Mouse (Mus musculus): Measurements from ENCODE around the gene Scn3a.

GRCm38 (mm10) chr2:65490450-65490849, 77.0 kb downstream of the Scn3a start:
- TF ChIP-seq CTCF (IDR thresholded peaks at IDR 0.05; ENCODE audit: borderline replicate concordance, insufficient read depth, low read depth, low read length) (no peak), POLR2A (IDR thresholded peaks at IDR 0.05; ENCODE audit: borderline replicate concordance, insufficient read depth, low read length) (no peak)

Measured in cerebellum, adult 2 months (tissue).